ENCODE assay signal across 33 mouse cellular contexts in the genomic region with DNA sequence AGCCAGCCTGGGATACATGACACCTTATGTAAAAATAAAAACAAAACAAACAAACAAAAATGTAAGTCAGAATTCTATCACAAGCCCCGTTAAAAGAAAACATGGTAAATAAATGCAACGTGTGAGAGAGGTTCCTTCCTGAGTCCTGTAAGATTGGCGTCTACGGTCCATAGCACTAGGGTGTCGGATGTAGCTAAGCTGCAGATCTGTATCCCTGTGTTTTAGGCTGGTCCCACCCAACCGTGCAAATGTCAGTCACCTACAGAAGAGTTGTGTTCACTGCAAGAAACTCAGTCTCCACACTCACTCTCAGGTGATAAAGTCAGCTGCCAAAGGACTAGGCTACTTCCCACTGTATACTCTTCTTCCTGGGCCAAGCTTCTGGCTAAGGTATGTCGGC.
"Had no signal": no experiment of that assay in that cellular context is flagged by ENCODE, and none has a peak within 500 bp of the region (broad histone marks: within the 10 kb centered on the region; RNA-seq: fewer than 3 reads in every experiment).

No protein-coding gene starts in this region.

- H3K9ac ChIP-seq: heart, embryonic 12.5 days; heart, embryonic 13.5 days; heart, embryonic 15.5 days; hindbrain, embryonic 12.5 days; hindbrain, embryonic 13.5 days; hindbrain, embryonic 14.5 days; hindbrain, embryonic 15.5 days; intestine, embryonic 15.5 days; kidney, embryonic 15.5 days had no signal

- DNase-seq: heart, postnatal 10 days; heart, postnatal 36 days; heart, postnatal 4 days; kidney, adult 11 months; kidney, adult 18-20 months; kidney, adult 8-10 months; kidney, adult 9 months; kidney, postnatal 10 days; kidney, postnatal 14 days; kidney, postnatal 25 days; kidney, postnatal 36 days; kidney, postnatal 4 days; layer of hippocampus, adult 9-11 months; layer of hippocampus, postnatal 36 days had no signal

- H3K27ac ChIP-seq: heart, embryonic 10.5 days; heart, embryonic 13.5 days; heart, embryonic 15.5 days; hindbrain, embryonic 10.5 days; hindbrain, embryonic 12.5 days; hindbrain, embryonic 13.5 days; hindbrain, embryonic 14.5 days; hindbrain, embryonic 15.5 days; hindbrain, postnatal 0 days; intestine, embryonic 15.5 days; kidney, embryonic 15.5 days; kidney, postnatal 0 days; layer of hippocampus, adult 2 months had no signal

- H3K27me3 ChIP-seq: hindbrain, embryonic 12.5 days; hindbrain, embryonic 13.5 days; hindbrain, embryonic 15.5 days; intestine, embryonic 15.5 days had no signal

- H3K36me3 ChIP-seq: heart, embryonic 10.5 days; heart, embryonic 12.5 days; heart, embryonic 13.5 days; heart, embryonic 15.5 days; hindbrain, embryonic 10.5 days; hindbrain, embryonic 12.5 days; hindbrain, embryonic 13.5 days; hindbrain, embryonic 15.5 days; intestine, embryonic 15.5 days; kidney, embryonic 15.5 days had no signal

- H3K4me2 ChIP-seq: heart, embryonic 11.5 days; heart, embryonic 12.5 days; heart, embryonic 13.5 days; heart, embryonic 15.5 days; hindbrain, embryonic 12.5 days; hindbrain, embryonic 13.5 days; hindbrain, embryonic 14.5 days; hindbrain, embryonic 15.5 days; intestine, embryonic 15.5 days; kidney, embryonic 15.5 days had no signal

- H3K9me3 ChIP-seq: heart, embryonic 10.5 days; heart, embryonic 12.5 days; heart, embryonic 13.5 days; heart, embryonic 15.5 days; hindbrain, embryonic 10.5 days; hindbrain, embryonic 12.5 days; hindbrain, embryonic 13.5 days; hindbrain, embryonic 15.5 days; intestine, embryonic 15.5 days; kidney, embryonic 15.5 days had no signal

- ATAC-seq: hindbrain, embryonic 16.5 days; hindbrain, postnatal 0 days; inflammation-experienced regulatory T-cells, adult 6 months; intestine, embryonic 15.5 days; intestine, embryonic 16.5 days; intestine, postnatal 0 days had no signal

- H3K4me3 ChIP-seq: heart, embryonic 10.5 days; heart, embryonic 12.5 days; heart, embryonic 13.5 days; heart, embryonic 15.5 days; hindbrain, embryonic 10.5 days; hindbrain, embryonic 12.5 days; hindbrain, embryonic 13.5 days; hindbrain, embryonic 15.5 days; intestine, embryonic 15.5 days; kidney, embryonic 15.5 days; layer of hippocampus, adult 2 months had no signal

- H3K4me1 ChIP-seq: heart, embryonic 10.5 days; heart, embryonic 12.5 days; heart, embryonic 13.5 days; heart, embryonic 15.5 days; hindbrain, embryonic 10.5 days; hindbrain, embryonic 12.5 days; hindbrain, embryonic 13.5 days; hindbrain, embryonic 15.5 days; intestine, embryonic 15.5 days; kidney, embryonic 15.5 days had no signal
